Mouse (Mus musculus) CH12.LX (cell line): ENCODE measurements at regions not wholly inside any gene's neighbourhood (a gene's known extent, or its start where the extent isn't known, plus 50 kb on each side); places are given as distances from the start of the nearest gene placed in this dataset.

ENCODE experiments used
- DNase-seq: peaks from one replicate; pipeline ENCODE4 v3.0.0-alpha.2; 2013; ENCODE audit errors: extremely low read depth
- H3K27ac ChIP-seq: 2 replicates; pipeline ENCODE4 v1.5.1; 2012; ENCODE audit warnings: low read depth, mild to moderate bottlenecking, control low read depth, moderate library complexity; ENCODE audit not compliant: insufficient read depth
- H3K27me3 ChIP-seq: replicated peaks from 2 replicates; pipeline ENCODE3; 2012; ENCODE audit warnings: inconsistent platforms
- H3K36me3 ChIP-seq, 2 experiments: replicated peaks in 1 of 2; 2 replicates each; pipeline versions ENCODE3 to v1.6.1; 2012; ENCODE audit warnings: inconsistent platforms in 1 of 2, low read length in 1 of 2, mild to moderate bottlenecking in 1 of 2, mixed read lengths in 1 of 2, moderate library complexity in 1 of 2; ENCODE audit not compliant: control insufficient read depth in 1 of 2, insufficient read depth in 1 of 2
- H3K4me1 ChIP-seq, 2 experiments: 2 replicates each; pipeline ENCODE4 v1.6.1; 2012; ENCODE audit warnings: inconsistent platforms in 1 of 2, moderate library complexity in 1 of 2; ENCODE audit not compliant: insufficient read depth in 2 of 2, control insufficient read depth in 1 of 2
- H3K4me2 ChIP-seq: 2 replicates; pipeline ENCODE4 v1.6.1; 2012; ENCODE audit warnings: low read depth, mild to moderate bottlenecking, control low read depth; ENCODE audit not compliant: poor library complexity, insufficient read depth, severe bottlenecking
- H3K4me3 ChIP-seq, 3 experiments: fragments of 150-350 bp in 1 of 3; sonication (generic) in 1 of 3; replicated peaks in 1 of 3; 2 replicates each; pipeline versions ENCODE3 to v1.5.1; 2011 to 2012; ENCODE audit warnings: low read depth in 2 of 3, low read length in 2 of 3, mild to moderate bottlenecking in 2 of 3, moderate library complexity in 2 of 3, control low read depth in 1 of 3, improper control_type of control experiment in 1 of 3, inconsistent platforms in 1 of 3, mixed read lengths in 1 of 3; ENCODE audit not compliant: poor library complexity in 1 of 3
- H3K79me2 ChIP-seq: replicated peaks from 2 replicates; pipeline ENCODE4 v1.6.1; 2012; ENCODE audit warnings: mild to moderate bottlenecking, moderate library complexity; ENCODE audit not compliant: control insufficient read depth, poor library complexity, insufficient read depth, severe bottlenecking; ENCODE audit errors: extremely low read depth
- H3K9ac ChIP-seq: 2 replicates; pipeline ENCODE4 v1.6.1; 2012; ENCODE audit warnings: low read depth, mild to moderate bottlenecking, control low read depth, moderate library complexity; ENCODE audit not compliant: insufficient read depth
- H3K9me3 ChIP-seq: replicated peaks from 2 replicates; pipeline ENCODE3; 2012; ENCODE audit warnings: low read length, inconsistent platforms, mixed read lengths
- CHD2 ChIP-seq: IDR thresholded peaks from 2 replicates; pipeline ENCODE4 v1.6.1; 2011; ENCODE audit warnings: low read length, improper control_type of control experiment
- CTCF ChIP-seq, 2 experiments: IDR thresholded peaks in 1 of 2; conservative IDR thresholded peaks in 1 of 2; 2 replicates each; pipeline ENCODE4 v1.5.1; 2011 to 2012; ENCODE audit warnings: low read depth in 2 of 2, low read length in 2 of 2, improper control_type of control experiment in 1 of 2, inconsistent platforms in 1 of 2, mild to moderate bottlenecking in 1 of 2, moderate library complexity in 1 of 2
- ELF1 ChIP-seq: IDR thresholded peaks from 2 replicates; pipeline ENCODE4 v1.6.1; 2014; ENCODE audit warnings: low read depth, mild to moderate bottlenecking, inconsistent platforms, low read length, improper control_type of control experiment
- ETS1 ChIP-seq: conservative IDR thresholded peaks from 2 replicates; pipeline ENCODE4 v1.6.1; 2012; ENCODE audit warnings: low read depth, mild to moderate bottlenecking, inconsistent platforms, low read length, improper control_type of control experiment, moderate library complexity
- GABPA ChIP-seq: IDR thresholded peaks from 2 replicates; pipeline ENCODE4 v1.6.1; 2012; ENCODE audit warnings: low read depth, low read length, improper control_type of control experiment, inconsistent platforms; ENCODE audit not compliant: insufficient replicate concordance
- JUND ChIP-seq: conservative IDR thresholded peaks from 2 replicates; pipeline ENCODE4 v1.6.1; 2011; ENCODE audit warnings: low read depth, low read length, improper control_type of control experiment
- MAFK ChIP-seq: IDR thresholded peaks from 2 replicates; pipeline ENCODE4 v1.6.1; 2011; ENCODE audit warnings: low read length, improper control_type of control experiment; ENCODE audit not compliant: insufficient replicate concordance
- MEF2A ChIP-seq: IDR thresholded peaks from 2 replicates; pipeline ENCODE4 v1.6.1; 2014; ENCODE audit warnings: low read depth, mild to moderate bottlenecking, inconsistent platforms, low read length, improper control_type of control experiment, borderline replicate concordance
- NELFE ChIP-seq: IDR thresholded peaks from 2 replicates; pipeline ENCODE4 v1.6.1; 2011; ENCODE audit warnings: low read depth, low read length, improper control_type of control experiment
- PAX5 ChIP-seq: IDR thresholded peaks from 2 replicates; pipeline ENCODE4 v1.6.1; 2012; ENCODE audit warnings: low read length, inconsistent platforms, mixed read lengths
- POLR2A ChIP-seq: IDR thresholded peaks from 2 replicates; pipeline ENCODE4 v1.6.1; 2011; ENCODE audit warnings: low read depth, mild to moderate bottlenecking, improper control_type of control experiment, low read length
- POLR2AphosphoS2 ChIP-seq: IDR thresholded peaks from 2 replicates; pipeline ENCODE4 v1.6.1; 2011; ENCODE audit warnings: low read depth, low read length, improper control_type of control experiment
- RAD21 ChIP-seq: IDR thresholded peaks from 2 replicates; pipeline ENCODE4 v1.6.1; 2011; ENCODE audit warnings: low read depth, mild to moderate bottlenecking, low read length, improper control_type of control experiment, moderate library complexity
- RCOR1 ChIP-seq: conservative IDR thresholded peaks from 2 replicates; pipeline ENCODE4 v1.6.1; 2012; ENCODE audit warnings: low read depth, mild to moderate bottlenecking, inconsistent platforms, low read length, improper control_type of control experiment
- SIN3A ChIP-seq: IDR thresholded peaks from 2 replicates; pipeline ENCODE4 v1.6.1; 2012; ENCODE audit warnings: low read length, improper control_type of control experiment, inconsistent platforms
- SMC3 ChIP-seq: IDR thresholded peaks from 2 replicates; pipeline ENCODE4 v1.6.1; 2011; ENCODE audit warnings: low read depth, low read length, improper control_type of control experiment
- TBP ChIP-seq: conservative IDR thresholded peaks from 2 replicates; pipeline ENCODE4 v1.6.1; 2011; ENCODE audit warnings: low read depth, low read length, improper control_type of control experiment
- TCF12 ChIP-seq: IDR thresholded peaks from 2 replicates; pipeline ENCODE4 v1.6.1; 2014; ENCODE audit warnings: low read depth, mild to moderate bottlenecking, inconsistent platforms, low read length, improper control_type of control experiment
- UBTF ChIP-seq: IDR thresholded peaks from 2 replicates; pipeline ENCODE4 v1.6.1; 2012; ENCODE audit warnings: low read depth, mild to moderate bottlenecking, inconsistent platforms, low read length, improper control_type of control experiment, moderate library complexity
- ZMIZ1 ChIP-seq: IDR thresholded peaks from 2 replicates; pipeline ENCODE4 v1.6.1; 2012; ENCODE audit warnings: low read depth, mild to moderate bottlenecking, inconsistent platforms, low read length, improper control_type of control experiment
- ZNF384 ChIP-seq: IDR thresholded peaks from 2 replicates; pipeline ENCODE4 v1.6.1; 2012; ENCODE audit warnings: low read depth, low read length, improper control_type of control experiment, inconsistent platforms
- dilution Hi-C: fragments of 300-500 bp; cut with MboI; formaldehyde crosslinking; loops from 2 replicates; pipeline ENCODE4 v1.14.3; 2020; ENCODE audit warnings: low sequenced_read_pairs; ENCODE audit not compliant: extremely low pct_unique_long_range_greater_than_20kb, extremely low pct_ligation_motif_present
- in situ Hi-C: fragments of 300-500 bp; cut with MboI; formaldehyde crosslinking; loops from 3 replicates; pipeline ENCODE4 v1.14.3; 2019; ENCODE audit warnings: low sequenced_read_pairs, low pct_ligation_motif_present, low pct_unique_long_range_greater_than_20kb, mixed read lengths

DNA sequence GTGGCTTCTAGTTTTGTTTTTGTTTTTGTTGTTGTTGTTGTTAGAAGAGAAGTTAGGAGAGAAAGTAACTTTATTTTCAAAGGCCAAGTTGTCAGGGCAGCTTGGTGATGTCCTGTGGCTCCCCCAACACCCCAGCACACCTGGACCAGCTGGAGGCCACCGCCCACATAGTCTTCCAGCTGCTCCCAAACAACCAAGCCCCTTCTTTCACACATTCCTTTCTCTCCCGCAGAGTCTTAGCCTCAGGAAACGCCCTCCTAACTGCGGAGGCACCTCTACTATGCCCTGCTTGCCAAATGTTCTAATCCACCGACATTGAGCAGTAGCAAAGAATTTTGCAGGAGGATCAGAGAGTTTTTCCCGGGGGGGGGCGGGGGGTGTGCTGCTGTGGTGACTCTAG lies 72.3 kb downstream of the Mcfd2 start:
- dilution Hi-C loops (no loop called here), in situ Hi-C loops (no loop called here)
- Histone ChIP-seq H3K36me3 (no peaks in the 10 kb centered on the region), H3K4me2 (no peak overlapping the region), H3K4me3 (no peak overlapping the region), H3K9ac (no peak overlapping the region), H3K27ac (no peak overlapping the region), H3K4me1 (no peaks in the 10 kb centered on the region), H3K27me3 (no peaks in the 10 kb centered on the region), H3K9me3 (peaks cover 12% of the 10 kb centered on the region), H3K79me2 (no peaks in the 10 kb centered on the region)
- no peak for DNase-seq
- TF ChIP-seq CTCF (conservative IDR thresholded peaks at IDR 0.05 in 1 of 2, IDR thresholded peaks at IDR 0.05 in 1 of 2; ENCODE audit: low read depth in 2 of 2, low read length in 2 of 2) = no peak
- no peak for TF ChIP-seq NELFE
- TF ChIP-seq GABPA = no peak
- no peak for TF ChIP-seq MAFK
- TF ChIP-seq SMC3 = no peak
- no peak for TF ChIP-seq JUND
- TF ChIP-seq UBTF = no peak
- no peak for TF ChIP-seq PAX5
- no peak for TF ChIP-seq TCF12
- no peak for TF ChIP-seq TBP
- TF ChIP-seq MEF2A = no peak
- no peak for TF ChIP-seq ZNF384

DNA sequence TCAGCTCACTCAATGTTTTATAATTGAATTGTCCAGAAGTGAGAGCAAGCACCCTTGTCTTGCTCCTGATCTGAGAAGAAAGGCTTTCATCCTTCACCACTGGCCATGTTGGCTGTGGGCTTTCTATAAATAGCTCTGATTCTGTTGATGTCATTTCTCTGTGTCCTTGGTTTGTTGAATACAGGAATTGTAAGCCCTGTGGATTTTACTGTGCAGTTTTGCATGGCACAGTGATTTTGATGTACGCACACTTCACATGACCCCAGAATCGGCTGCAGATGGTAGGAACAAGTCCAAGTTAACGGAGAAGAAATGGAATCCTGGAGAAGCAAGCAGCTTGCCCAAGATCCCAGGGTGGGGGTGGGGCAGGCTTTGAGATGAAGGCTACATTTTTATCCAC lies 76.1 kb downstream of the Mcfd2 start:
- H3K4me1 ChIP-seq = no peaks in the 10 kb centered on the region
- in situ Hi-C loops (no loop called here), dilution Hi-C loops (no loop called here)
- no peak overlapping the region for H3K4me2 ChIP-seq
- no peak overlapping the region for H3K27ac ChIP-seq
- no peak overlapping the region for H3K4me3 ChIP-seq
- TF ChIP-seq GABPA (no peak), CHD2 (no peak), SMC3 (no peak), ELF1 (no peak), PAX5 (no peak), RAD21 (no peak), POLR2A (no peak), MAFK (no peak), ETS1 (no peak), NELFE (no peak), ZMIZ1 (no peak), RCOR1 (no peak), CTCF (conservative IDR thresholded peaks at IDR 0.05 in 1 of 2, IDR thresholded peaks at IDR 0.05 in 1 of 2; ENCODE audit: low read depth in 2 of 2, low read length in 2 of 2) (no peak), POLR2AphosphoS2 (no peak), SIN3A (no peak)
- H3K27me3 ChIP-seq = no peaks in the 10 kb centered on the region
- H3K9ac ChIP-seq = no peak overlapping the region
- DNase-seq = no peak
- no peaks in the 10 kb centered on the region for H3K36me3 ChIP-seq
- peaks cover 12% of the 10 kb centered on the region for H3K9me3 ChIP-seq
- no peaks in the 10 kb centered on the region for H3K79me2 ChIP-seq
